Mouse (Mus musculus): ENCODE measurements around the gene Uba7.

Uba7 gene

DNA sequence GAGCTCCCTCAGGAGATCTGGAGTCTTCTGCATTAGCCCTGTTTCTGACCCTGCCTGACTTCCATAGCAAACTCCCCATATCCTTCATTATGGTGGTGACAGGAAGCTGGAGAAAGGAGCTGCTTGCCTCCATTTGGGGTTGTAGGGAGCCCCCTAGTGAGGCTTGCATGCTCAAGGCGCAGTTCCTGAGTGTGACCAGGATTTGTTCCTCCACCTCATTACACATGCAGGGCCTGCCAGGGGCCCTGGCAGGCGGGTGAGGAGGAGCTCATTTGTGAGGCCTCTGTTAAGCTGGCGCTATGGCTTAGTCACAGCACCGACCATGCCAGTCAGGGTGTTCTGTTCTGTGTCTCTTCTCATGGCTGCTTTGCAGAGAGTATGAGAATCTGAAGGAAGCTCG is 13.4 kb upstream of the Uba7 start:
- peak; percentile 72 to 82 for DNase-seq (ENCODE audit: low spot score in 2 of 2)

DNA sequence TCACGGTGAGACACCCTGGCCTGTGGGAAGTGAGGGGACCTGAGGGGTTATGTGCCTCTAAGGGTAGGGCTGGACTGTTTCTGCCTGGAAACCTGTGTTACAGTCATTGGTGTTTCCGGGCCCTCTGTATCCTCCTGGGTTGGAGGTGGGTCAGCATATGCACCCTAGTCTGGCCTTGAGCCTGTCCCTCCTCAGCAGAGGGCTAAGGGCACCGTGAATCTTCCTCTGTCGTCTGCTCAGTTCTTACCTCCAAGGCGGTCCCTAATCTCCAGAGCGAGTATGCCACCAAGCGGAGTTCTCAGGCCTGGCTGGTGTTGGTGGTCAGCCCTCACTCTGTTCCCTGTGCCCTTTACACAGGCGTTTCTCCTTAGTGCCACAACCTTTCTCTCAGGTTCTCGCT is 12.4 kb upstream of the Uba7 start:
- DNase-seq (ENCODE audit: low spot score in 2 of 2): no peak

DNA sequence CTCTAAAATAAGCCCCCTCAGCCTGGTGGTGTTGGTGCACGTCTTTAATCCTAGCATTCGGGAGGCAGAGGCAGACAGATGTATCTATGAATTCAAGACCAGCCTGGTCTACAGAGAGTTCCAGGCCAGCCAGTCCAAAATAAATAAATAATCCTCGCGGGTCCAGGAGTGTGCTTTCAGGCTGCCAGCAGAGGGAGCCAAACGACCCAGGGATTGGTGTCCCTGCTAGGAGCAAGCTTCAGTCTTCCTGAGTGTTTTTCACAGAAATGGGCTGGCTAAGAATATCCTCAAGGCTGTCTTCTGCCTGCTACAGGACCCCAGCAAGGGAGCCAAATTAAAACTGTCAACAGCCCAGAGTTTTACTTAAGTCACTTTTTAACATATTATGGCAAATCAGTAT is 11.6 kb upstream of the Uba7 start:
- peak in 1 of 2 experiments; percentile 84 for DNase-seq (ENCODE audit: low spot score in 2 of 2)

DNA sequence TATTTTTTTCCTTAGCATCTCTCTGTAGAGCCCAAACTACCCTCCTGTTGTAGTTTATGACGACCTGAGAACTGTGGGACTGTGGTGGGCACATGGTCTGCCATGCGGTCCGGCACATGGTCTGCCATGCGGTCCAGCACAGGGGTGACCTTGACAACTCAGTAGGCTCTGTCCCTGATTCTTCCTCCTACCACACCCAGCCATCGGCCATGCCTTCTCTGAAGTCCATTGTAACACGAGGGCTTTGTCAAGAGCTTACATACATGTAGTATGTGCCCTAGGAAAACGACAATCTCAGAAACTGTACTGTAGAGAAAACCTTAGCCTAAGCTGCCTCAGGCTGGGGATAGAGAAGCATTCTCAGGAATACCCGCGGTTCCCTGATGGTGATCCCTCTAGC is 10.6 kb upstream of the Uba7 start:
- no peak for DNase-seq (ENCODE audit: low spot score in 2 of 2)

DNA sequence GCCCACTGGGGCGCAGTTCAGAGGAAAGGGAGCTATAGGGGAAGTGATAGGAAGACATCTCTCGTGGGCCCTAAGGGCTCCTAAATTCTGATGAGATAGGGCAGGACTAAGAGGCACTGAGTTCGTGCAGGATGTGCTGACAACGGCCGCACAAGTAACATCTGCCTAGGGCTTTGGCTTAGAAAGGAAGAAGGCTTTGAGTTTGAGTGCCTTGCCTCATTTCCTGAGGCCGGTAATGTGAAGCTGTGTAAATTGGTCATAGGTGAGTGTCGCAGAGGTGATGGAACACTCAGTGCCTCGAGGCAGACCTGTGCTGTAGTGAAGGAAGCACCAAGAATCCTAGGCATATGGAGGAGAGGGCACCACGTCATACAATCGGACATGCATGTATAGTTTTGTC is 8.6 kb upstream of the Uba7 start:
- DNase-seq (ENCODE audit: low spot score in 2 of 2): no peak

DNA sequence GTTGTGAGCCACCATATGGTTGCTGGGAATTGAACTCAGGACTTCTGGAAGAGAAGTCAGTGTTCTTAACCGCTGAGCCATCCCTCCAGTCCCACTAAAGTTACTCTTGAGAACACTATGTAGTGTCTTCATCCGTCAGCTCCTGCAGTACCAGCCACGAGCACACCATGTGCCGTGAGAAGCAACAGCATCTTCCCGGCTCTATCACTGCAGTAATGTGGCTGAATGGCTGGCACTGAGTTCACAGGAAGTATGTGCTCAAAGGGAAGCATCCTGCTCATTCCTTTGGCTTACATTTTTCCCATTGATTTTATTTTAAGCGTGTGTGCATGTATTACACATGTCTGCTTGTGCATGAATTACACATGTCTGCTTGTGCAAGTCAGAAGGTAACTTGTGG is 7.9 kb upstream of the Uba7 start:
- DNase-seq (ENCODE audit: low spot score in 2 of 2): no peak

DNA sequence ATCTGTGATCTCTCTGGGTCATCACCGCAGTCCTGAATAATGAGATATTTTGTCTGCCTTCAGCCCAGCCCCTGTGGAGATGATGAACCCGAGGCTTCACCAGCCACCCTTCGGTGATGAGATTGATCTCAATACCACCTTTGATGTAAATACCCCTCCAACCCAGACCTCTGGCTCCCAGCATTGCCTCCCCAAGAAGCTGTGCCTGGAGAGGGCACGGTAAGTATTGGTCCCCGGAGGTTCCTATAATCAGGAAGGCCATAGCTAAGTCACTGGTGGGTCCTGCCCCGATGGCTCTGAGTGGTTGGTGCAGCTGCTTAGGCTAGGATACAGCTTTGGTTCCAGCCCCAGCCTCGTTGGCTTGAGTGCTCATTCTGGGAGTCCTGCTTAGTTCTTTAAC is 6.8 kb upstream of the Uba7 start:
- no peak for DNase-seq (ENCODE audit: low spot score in 2 of 2)

DNA sequence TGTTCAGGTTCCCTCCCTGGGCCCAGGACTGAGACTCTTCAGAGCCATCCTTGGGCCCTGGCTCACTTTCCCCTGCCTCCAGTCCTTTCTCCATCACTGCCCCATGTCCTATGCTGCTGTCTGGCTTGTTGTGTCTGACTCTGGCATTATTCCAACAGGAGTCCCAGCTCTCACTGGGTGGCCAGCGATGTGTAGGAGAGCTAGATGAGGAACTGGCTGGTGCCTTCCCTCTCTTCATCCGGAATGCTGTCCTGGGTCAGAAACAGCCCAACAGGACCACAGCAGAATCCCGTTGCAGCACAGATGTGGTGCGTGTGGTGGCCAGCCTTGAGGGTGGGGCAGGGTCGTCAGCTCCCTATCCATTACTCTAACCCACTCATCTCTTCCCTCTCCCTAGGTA is 5.0 kb upstream of the Uba7 start:
- DNase-seq (ENCODE audit: low spot score in 2 of 2): no peak

DNA sequence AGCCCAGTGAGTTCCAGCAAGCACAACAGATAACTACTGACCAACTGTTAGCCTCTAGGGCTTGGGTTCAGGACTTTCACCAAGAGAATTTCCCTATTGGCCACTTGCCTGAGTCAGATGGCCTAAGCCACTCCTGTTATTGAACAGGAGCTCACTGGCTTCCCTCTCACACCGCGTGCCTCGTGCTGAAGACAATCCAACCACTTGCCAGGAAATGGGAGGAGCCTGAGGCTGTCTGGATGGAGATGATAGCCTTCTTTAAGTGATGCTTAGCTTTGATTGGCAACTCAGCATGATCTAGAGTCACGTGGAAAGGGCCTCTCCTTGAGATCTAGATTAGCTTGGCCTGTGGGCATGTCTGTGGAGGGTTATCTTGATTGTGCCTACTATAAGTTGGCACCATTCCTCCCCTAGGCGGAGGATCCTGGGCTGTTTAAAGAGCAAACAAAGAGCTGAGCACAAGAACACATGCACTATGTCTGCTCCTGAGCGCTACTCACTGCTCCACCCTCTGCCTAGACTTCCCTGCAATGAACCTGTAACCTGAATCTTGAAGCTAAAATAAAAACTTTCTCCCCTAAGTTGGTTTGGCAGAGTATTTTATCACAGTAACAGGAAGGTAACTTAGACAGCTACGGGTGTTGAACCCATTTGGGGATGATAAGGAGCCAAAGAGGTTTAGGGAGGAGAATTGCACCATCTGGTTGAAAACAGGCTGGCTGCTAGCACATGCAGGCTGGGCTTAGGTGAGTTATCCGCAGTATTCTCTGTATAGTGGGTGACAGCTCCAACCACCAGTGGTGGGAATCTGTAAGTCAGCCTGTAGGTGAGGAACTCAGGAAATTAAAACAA is 3.4 kb upstream of the Uba7 start:
- no peak for DNase-seq (ENCODE audit: low spot score in 2 of 2)

DNA sequence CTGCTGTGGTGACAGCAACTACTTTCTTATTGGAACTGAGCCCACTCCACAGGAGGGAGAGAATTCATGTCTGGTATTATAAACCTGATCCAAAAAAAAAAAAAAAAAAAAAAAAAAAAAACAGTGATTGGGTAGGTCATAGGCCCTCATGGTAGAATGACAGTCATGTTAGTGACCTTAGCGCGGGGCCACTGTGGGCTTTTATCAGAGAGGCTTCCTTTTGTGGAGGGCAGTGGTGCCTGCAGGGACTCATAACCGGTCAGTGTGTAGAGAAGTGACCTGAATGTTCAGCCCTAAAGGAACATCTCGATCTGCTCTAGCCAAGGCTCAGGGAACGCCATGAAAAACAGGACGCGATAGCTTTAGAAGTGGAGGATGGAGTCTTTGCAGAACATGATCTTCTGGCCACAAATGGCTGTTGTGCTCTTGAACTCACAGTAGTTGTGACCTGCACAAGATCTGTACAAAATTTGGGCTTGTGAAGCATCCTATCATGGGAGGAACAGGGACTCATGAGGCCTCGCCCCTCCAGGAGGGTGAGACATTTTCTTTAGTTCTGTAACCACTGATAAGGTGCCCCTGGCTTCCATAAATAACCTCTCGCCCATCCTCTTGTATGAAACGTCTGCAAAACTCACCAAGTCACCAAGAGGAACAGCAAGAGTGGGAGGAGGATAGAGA is 674 bp upstream of the Uba7 start:
- DNase-seq (ENCODE audit: low spot score in 2 of 2): no peak

DNA sequence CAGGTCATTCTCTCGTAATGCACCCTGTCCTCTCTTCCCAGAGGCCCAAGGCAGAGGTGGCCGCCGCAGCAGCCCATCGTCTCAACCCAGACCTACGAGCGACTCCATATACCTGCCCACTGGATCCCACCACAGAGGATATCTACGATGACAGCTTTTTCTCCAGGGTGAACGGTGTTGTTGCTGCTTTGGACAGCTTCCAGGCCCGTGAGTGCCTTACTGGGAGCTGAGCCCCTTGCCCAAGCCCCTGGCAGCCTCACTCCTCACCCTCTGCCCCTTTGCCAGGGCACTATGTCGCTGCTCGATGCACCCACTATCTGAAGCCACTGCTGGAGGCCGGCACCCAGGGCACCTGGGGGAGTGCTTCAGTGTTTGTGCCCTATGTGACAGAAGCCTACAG is 3.5 kb downstream of the Uba7 start:
- DNase-seq (ENCODE audit: low spot score in 2 of 2): no peak

DNA sequence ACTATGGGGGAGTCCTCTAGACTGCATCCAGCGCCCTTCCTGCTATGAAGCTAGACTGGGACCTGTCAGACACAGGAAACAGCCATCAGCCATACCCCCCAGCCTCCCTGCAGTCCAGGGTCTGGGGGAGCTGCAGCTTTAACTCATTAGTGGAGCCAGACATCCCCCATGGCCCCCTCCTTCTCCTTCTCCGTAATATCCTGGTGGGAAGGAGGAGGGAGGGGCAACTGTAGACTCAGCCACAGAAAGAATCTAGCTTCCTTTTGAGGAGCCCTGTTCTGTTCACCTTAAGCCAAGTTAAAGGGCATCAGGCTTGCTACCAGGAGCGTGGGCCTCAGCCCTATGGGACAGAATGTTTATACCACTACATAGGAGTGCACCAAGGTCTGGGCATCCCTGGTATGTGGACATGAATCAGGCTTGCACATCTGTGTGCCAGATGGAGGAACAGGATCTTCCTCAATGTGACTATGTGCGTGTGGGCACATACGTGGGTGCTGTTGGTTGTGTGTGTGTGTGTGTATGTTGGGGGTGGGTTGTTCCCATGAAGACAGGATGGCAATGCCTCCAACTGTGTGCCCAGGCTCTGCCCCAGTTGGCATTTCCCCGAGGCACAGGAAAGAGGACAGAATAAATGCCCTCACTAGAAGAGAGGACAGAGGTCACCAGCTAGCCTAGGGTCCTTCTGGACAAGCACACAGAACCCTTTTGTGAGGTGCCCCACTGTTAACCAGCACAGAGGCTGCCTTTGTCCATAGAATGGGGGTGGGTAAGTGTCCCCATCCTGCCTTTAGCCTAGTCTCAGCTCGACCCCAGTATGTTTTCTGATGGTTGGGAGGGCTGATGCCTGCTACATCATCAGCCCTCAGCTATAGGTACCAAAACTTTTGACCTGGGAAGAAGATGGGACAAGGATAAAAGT is 6.6 kb downstream of the Uba7 start:
- peak in 1 of 2 experiments; percentile 60 for DNase-seq (ENCODE audit: low spot score in 2 of 2)

DNA sequence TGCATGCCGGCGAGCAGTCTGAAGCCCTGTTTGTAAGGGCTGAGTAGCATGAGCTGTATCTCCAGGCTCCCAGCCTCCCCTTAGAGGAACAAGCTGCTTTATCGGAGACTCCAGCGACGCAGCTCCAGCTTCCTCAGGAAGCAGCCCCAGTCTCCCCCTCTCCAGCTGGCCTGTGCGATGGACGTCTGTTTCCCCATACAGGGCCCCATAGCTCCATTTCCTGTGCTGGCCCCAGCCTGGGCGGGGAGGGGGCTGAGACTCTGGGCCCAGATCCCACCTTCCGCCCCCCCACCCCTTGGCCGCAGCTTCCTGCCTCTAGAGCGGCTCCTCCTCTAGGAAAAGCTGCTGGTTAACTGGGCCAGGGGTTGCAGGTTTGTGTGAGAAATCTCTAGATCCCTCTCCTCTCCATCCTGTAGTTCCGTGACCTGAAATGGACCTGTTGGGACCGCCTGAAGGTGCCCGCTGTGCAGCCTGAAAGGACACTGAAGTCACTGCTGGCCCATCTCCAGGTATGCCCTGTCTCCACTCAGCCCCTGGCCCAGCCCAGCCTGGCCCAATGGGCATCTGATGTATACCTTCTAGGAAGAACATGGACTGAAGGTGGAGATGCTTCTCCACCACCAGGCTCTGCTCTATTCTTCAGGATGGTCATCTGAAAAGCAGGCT is 7.5 kb downstream of the Uba7 start, which contains the start of gene Gm20661:
Gm20661 (plus strand) TSS at position 378 of the 666 bp plus-strand sequence.
- DNase-seq (ENCODE audit: low spot score in 2 of 2): peak in 1 of 2 experiments; percentile 35

DNA sequence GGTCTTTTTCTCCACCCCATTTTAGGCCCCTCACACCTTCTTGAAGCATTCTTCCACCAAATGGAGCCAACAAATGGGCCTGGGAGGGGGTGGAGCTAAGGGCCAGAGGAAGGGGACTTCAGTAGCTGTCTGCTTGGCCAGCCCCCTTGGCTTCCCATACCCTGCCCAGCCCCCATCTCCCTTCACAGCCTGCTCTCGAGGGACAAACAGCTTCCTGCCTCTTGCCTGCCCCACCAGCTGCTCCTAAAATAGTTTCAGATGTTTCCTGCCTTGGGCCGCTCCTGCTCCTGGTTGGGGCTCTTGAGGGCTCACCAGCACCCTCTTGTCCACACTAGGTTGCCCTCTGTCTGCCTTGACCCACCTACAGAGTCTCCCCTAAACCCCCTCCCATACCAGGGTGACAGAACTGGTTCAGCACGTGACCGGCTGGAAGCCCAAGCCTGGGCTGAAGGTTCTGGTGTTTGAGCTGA is 8.2 kb downstream of the Uba7 start:
- peak in 1 of 2 experiments; percentile 42 for DNase-seq (ENCODE audit: low spot score in 2 of 2)

DNA sequence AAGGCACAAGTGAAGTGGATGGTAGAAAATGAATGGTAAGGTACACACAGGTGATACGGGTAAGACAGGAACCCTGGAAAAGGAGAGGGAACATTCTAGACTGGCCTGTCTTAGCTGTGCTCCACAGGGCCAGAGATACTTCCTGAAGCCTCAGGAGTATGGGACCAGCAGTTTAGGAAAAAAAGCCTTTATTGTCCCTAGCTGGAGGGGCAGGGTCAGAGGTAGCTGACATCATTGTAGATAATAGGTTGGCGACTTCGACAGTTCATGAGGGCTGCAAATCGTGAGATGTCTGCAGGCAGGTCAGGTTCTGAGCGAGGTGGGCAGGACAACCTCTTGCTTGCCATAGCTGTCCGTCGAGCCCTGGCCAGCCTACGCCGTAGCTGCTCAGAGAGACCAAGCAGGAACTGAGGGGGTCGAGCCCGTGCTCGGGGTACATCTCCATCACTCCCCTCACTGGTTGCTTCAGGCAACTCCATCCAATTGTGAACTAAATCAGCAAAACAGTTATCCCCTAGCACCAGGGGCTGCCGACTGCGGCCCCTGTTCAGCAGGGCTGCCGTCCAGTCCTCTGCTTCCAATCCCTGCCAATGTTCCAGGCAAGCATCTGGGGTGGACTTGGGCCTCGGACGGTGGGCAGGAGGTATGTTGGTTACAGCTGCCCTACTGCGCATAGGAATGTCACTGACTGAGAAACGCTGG is 8.9 kb downstream of the Uba7 start:
- DNase-seq (ENCODE audit: low spot score in 2 of 2): no peak

DNA sequence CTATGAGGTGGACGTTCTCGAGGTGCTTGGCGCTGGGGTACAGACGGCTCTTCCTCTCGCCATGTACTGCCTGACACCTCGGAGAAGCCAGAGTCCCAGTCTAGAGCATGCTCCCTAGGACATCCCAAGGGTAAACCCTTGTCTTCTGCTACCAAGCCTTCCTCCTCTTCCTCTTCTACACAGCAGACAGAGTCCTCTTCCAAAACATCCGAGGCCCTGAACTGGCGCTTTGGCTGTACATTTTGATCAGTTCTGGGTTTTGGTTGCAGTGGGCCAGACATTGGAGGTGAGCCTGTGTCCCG is 9.4 kb downstream of the Uba7 start:
- no peak for DNase-seq (ENCODE audit: low spot score in 2 of 2)

DNA sequence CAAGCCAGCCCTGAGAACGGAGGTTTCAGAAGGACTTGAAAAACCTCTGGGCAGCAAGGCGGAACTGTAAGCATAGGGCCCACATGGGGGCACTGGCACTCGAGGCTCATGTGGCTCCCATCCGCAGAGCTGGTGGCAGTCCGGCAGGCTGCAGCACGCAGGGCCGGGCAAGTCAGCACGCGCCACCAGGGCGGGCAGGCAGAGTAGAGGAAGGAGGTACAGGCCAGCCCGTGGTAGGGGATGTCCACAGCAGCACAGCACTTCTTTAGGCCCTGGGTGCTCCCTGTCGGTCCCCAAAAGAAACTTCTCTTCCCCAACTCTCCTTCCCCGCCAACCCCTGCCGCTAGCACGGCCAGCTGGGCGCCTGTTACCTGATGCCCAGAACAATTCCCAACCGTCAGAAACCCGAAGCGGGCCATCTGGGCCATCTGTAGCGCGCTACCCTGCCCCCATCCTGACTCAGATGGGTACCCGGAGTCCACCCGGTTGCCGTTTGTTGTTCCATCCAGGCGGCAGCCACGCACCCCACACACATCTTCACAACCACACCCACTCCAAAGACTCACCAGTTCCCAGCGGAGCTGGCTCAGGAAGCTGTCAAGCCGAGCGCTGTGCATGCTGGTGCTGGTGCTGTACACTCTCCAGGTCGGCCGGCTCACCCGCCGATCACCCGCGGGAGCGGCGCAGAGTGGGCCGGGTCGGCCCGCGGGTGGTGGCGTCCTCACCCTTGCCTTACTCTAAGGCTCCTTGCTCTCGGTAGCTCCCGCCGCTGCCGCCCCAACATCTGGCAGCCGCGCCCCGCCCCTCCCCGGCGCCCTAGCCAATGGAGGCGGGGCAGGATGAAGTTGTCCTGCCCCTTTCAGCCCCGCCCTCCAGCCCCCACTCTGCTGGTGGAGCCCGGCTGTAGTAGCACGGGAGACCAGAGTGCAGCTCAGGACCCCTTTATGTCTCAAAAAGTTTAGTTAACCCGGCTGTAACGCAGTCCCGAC is 10.1 kb downstream of the Uba7 start, which contains the start of gene Inka1:
Inka1 (minus strand) TSS at position 749 of the 989 bp plus-strand sequence.
- DNase-seq (ENCODE audit: low spot score in 2 of 2): peak in 1 of 2 experiments; percentile 81

DNA sequence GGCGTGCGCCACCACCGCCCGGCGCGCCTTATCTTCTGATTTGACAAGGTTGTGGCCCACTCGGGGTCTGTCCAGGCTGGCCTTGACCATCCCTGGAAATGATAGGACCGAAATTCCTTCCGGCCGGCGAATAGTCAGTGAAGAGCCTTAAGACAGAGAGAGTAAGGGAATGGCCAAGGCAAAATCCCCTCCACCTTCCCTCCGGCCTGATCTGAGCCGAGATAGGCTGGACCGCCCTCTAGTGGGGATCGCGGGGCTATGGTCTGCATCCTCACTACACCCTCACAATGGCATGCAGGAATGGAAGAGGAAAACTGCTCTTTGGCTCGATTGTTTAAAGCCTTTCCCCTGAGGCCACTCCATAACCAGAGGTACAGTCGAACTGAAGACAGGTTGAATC is 11.1 kb downstream of the Uba7 start:
- peak in 1 of 2 experiments; percentile 75 for DNase-seq (ENCODE audit: low spot score in 2 of 2)

DNA sequence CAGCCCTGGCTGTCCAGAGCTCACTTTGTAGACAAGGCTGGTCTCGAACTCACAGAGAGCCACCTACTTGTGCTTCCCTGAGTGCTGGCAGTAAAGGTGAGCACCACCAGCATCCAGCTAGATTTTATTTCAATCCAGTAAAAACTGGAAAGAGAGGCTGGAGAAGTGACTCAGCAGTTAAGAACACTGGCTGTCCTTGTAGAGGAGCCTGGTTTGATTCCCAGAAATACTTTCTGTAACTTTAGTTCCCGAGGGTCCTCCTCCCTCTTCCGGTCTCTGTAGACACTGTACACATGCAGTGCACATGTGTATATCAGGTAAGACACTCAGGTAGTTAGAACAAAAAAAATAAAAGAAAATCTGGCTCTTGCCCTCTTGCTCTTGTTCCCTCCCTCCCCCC is 12.6 kb downstream of the Uba7 start:
- DNase-seq (ENCODE audit: low spot score in 2 of 2): no peak

DNA sequence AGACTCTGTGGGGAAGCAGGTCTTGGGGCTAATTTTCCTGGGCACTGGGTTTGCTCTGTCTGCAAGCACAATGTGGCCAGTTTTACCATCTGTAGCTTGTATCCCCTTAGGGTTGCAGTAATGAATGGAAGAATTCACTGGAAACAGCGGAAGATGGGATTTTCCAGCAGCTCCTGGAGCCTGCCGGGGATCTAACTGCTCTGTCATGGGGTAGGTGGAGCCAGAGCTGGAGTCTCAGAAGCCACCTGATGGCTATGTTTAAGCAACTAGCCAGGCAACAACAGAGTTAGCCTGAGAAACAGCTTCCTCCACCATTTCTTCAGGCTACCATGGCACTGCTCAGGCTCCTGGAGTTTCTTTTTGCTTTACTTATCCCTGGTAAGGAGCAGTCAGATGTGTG is 16.9 kb downstream of the Uba7 start, which contains the start of gene Cdhr4:
Cdhr4 (plus strand) TSS at position 301 of the 400 bp plus-strand sequence.
- no peak for DNase-seq (ENCODE audit: low spot score in 2 of 2)

Measured in left cerebral cortex, adult 9 months (tissue).